Mouse (Mus musculus) thymus, adult 2 months (tissue): ENCODE results near the gene Xpnpep1. TPM values are rescaled to one million over a fixed set of nuclear protein-coding genes. Genes with fewer than 3 reads are reported as not detected.

Experiments
- DNase-seq: peaks from one replicate; pipeline ENCODE4 v3.0.0; 2021
- H3K27ac ChIP-seq: fragments of 200-500 bp; 2 replicates; pipeline ENCODE4 v1.5.1; 2012; ENCODE audit warnings: low read length, control low read depth; ENCODE audit not compliant: control insufficient read depth, insufficient read depth
- H3K27me3 ChIP-seq: fragments of 200-500 bp; 2 replicates; pipeline ENCODE4 v1.6.1; 2012; ENCODE audit warnings: mild to moderate bottlenecking, low read length, moderate library complexity, mixed read lengths; ENCODE audit not compliant: control insufficient read depth, insufficient read depth
- H3K36me3 ChIP-seq: fragments of 200-500 bp; 2 replicates; pipeline ENCODE4 v1.6.1; 2012; ENCODE audit warnings: mild to moderate bottlenecking, low read length, moderate library complexity; ENCODE audit not compliant: control insufficient read depth, insufficient read depth
- H3K4me1 ChIP-seq: fragments of 200-500 bp; replicated peaks from 2 replicates; pipeline ENCODE4 v1.6.1; 2012; ENCODE audit warnings: low read length; ENCODE audit not compliant: control insufficient read depth, insufficient read depth
- H3K4me3 ChIP-seq: fragments of 200-500 bp; 2 replicates; pipeline ENCODE4 v1.5.1; 2012; ENCODE audit warnings: mild to moderate bottlenecking, low read length, control low read depth, moderate library complexity; ENCODE audit not compliant: control insufficient read depth, insufficient read depth
- CTCF ChIP-seq: fragments of 200-500 bp; IDR thresholded peaks from 2 replicates; pipeline ENCODE4 v1.5.1; 2012; ENCODE audit warnings: mild to moderate bottlenecking, control low read depth, low read length, moderate library complexity, borderline replicate concordance; ENCODE audit not compliant: control insufficient read depth, poor library complexity, insufficient read depth; ENCODE audit errors: extremely low read depth
- POLR2A ChIP-seq: fragments of 200-500 bp; IDR thresholded peaks from 2 replicates; pipeline ENCODE4 v1.6.1; 2012; ENCODE audit warnings: mild to moderate bottlenecking, low read length, control low read depth, moderate library complexity; ENCODE audit not compliant: control insufficient read depth, poor library complexity, insufficient read depth; ENCODE audit errors: extremely low read depth
- WGBS: fragments of 180-500 bp; shearing (Covaris S2); methylation state at CpG from one replicate; pipeline ENCODE4 v1.1.7; 2018; 5-methylcytosine and 5-hydroxymethylcytosine counted together
- polyA plus RNA-seq: library from polyadenylated mRNA; depleted of rRNA; stranded (reverse); fragments of >200 nt; gene quantifications from 2 replicates; pipeline ENCODE4 v1.2.3, GENCODE M21; 2012

Gene Xpnpep1
- polyA plus RNA-seq, 1 experiment, result 49.6 TPM

GRCm38 (mm10) chr19:53080921-53081320 lies 40.9 kb upstream of the Xpnpep1 start:
- Histone ChIP-seq H3K4me1 (peaks cover 3% of the 10 kb centered on the region; the same call in 1 of the 2 replicates), H3K27me3 (no peaks in the 10 kb centered on the region), H3K27ac (no peak overlapping the region), H3K4me3 (no peak overlapping the region), H3K36me3 (no peaks in the 10 kb centered on the region)
- TF ChIP-seq CTCF (no peak), POLR2A (no peak)
- 74% methylated on average over 6 of the region's 6 CpGs for WGBS
- DNase-seq, result no peak

- Histone ChIP-seq H3K36me3 (no peaks in the 10 kb centered on the region), H3K27me3 (no peaks in the 10 kb centered on the region), H3K27ac (no peak overlapping the region), H3K4me3 (no peak overlapping the region), H3K4me1 (peaks cover 3% of the 10 kb centered on the region; the same call in 1 of the 2 replicates)
- no peak for DNase-seq
- no peak for TF ChIP-seq CTCF
- TF ChIP-seq POLR2A, result no peak
- 87% methylated on average over 3 of the region's 3 CpGs for WGBS
These were observed 40.5 kb upstream of the Xpnpep1 start for GRCm38 (mm10) chr19:53080487-53080886.

DNA sequence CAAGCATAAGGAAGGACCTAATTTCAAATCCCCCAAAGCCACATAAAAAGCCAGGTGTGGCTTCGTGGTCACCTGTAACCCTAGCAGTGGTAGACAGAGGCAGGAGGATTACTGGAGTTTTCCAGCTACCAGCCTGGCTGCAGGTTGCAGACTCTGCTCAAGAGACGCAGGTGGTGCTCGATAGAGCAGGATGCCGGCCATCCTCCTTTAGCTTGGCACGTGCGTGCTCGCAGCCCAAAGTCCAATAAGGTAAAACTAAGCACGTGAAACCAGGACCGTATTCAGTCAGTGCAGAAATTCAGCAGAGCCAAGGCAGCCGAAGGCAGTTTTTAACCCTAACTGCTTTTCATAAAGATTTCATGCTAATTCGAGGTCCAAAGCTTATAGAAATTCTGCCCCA lies 40.0 kb upstream of the Xpnpep1 start:
- Histone ChIP-seq H3K36me3 (no peaks in the 10 kb centered on the region), H3K4me3 (no peak overlapping the region), H3K4me1 (peaks cover 3% of the 10 kb centered on the region; the same call in 1 of the 2 replicates), H3K27ac (no peak overlapping the region), H3K27me3 (no peaks in the 10 kb centered on the region)
- no peak for DNase-seq
- WGBS, result 73% methylated on average over 11 of the region's 11 CpGs
- no peak for TF ChIP-seq CTCF
- TF ChIP-seq POLR2A, result no peak

- 93% methylated on average over 9 of the region's 9 CpGs for WGBS
- TF ChIP-seq CTCF (no peak), POLR2A (no peak)
- no peak overlapping the region for H3K27ac ChIP-seq
- no peaks in the 10 kb centered on the region for H3K27me3 ChIP-seq
- DNase-seq, result no peak
- H3K36me3 ChIP-seq, result no peaks in the 10 kb centered on the region
- H3K4me1 ChIP-seq, result peaks cover 3% of the 10 kb centered on the region; the same call in 1 of the 2 replicates
- no peak overlapping the region for H3K4me3 ChIP-seq
These were observed 38.5 kb upstream of the Xpnpep1 start for GRCm38 (mm10) chr19:53078271-53079085.

DNA sequence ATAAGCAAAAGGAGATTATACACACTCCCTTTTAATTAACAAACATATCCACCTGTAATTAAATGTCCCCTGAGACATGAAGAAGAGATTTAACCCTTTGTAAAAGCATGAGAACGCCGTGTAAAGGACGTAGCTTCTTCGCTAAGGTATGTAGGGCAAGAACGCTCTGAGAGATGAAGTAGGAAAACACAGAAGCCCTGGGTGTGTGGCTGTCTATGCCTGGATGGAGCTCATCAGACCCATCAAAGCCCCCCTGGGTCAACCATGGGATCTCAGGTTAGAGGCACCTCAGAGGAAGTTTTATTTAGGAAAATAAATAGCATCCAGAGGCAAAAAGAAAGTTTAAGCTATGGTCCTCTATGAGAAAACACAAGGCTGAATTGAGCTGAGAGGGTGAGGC lies 37.3 kb upstream of the Xpnpep1 start:
- no peak for DNase-seq
- Histone ChIP-seq H3K27ac (no peak overlapping the region), H3K4me1 (peaks cover 3% of the 10 kb centered on the region; the same call in 1 of the 2 replicates), H3K36me3 (no peaks in the 10 kb centered on the region), H3K4me3 (no peak overlapping the region), H3K27me3 (no peaks in the 10 kb centered on the region)
- 95% methylated on average over 5 of the region's 5 CpGs for WGBS
- no peak for TF ChIP-seq POLR2A
- no peak for TF ChIP-seq CTCF

GRCm38 (mm10) chr19:53076238-53076981 lies 36.4 kb upstream of the Xpnpep1 start:
- H3K27me3 ChIP-seq, result no peaks in the 10 kb centered on the region
- H3K4me1 ChIP-seq, result peaks cover 3% of the 10 kb centered on the region; the same call in 1 of the 2 replicates
- TF ChIP-seq POLR2A (no peak), CTCF (no peak)
- no peaks in the 10 kb centered on the region for H3K36me3 ChIP-seq
- 94% methylated on average over 18 of the region's 18 CpGs for WGBS
- DNase-seq, result no peak
- H3K27ac ChIP-seq, result no peak overlapping the region
- no peak overlapping the region for H3K4me3 ChIP-seq

- no peak for DNase-seq
- no peak overlapping the region for H3K4me3 ChIP-seq
- 91% methylated on average over 11 of the region's 11 CpGs for WGBS
- H3K36me3 ChIP-seq, result no peaks in the 10 kb centered on the region
- peaks cover 3% of the 10 kb centered on the region; the same call in 1 of the 2 replicates for H3K4me1 ChIP-seq
- no peak for TF ChIP-seq POLR2A
- no peak for TF ChIP-seq CTCF
- H3K27me3 ChIP-seq, result no peaks in the 10 kb centered on the region
- H3K27ac ChIP-seq, result no peak overlapping the region
These were observed 35.9 kb upstream of the Xpnpep1 start for GRCm38 (mm10) chr19:53075896-53076237.
